Mouse (Mus musculus) layer of hippocampus, adult 2 months (tissue): ENCODE results near the gene Usp36. TPM values are rescaled to one million over a fixed set of nuclear protein-coding genes. Genes with fewer than 3 reads are reported as not detected.

Experiments
- DNase-seq, 2 experiments: peaks; one replicate each; pipeline ENCODE4 v3.0.0; 2022; ENCODE audit warnings: low spot score in 2 of 2
- H3K27ac ChIP-seq: fragments of 200-600 bp; 2 replicates; pipeline ENCODE4 v1.8.1; 2022
- H3K4me3 ChIP-seq: fragments of 200-600 bp; 2 replicates; pipeline ENCODE4 v1.8.1; 2022; ENCODE audit warnings: mild to moderate bottlenecking
- CTCF ChIP-seq: fragments of 200-600 bp; conservative IDR thresholded peaks from 2 replicates; pipeline ENCODE4 v1.8.1; 2022; ENCODE audit warnings: antibody characterized with exemption, mild to moderate bottlenecking, moderate library complexity
- long read RNA-seq, 2 experiments: library from polyadenylated mRNA; stranded (forward); transcript quantifications; one replicate each; pipeline ENCODE4 v2.0.0; 2021; ENCODE audit warnings: borderline mapping rate in 2 of 2
- total RNA-seq, 2 experiments: library from RNA; stranded (reverse); gene quantifications; 2 replicates each; pipeline ENCODE4 v1.2.3; 2021

The Usp36 gene
- 10 to 100 TPM; 26.5 to 28.5 TPM for total RNA-seq
- long read RNA-seq, experiment 1, partial matches to known transcripts, result 4 of 10 reads
- long read RNA-seq, experiment 1, other reads (novel, unspliced or antisense), result 3 of 10 reads
- long read RNA-seq, experiment 2, full-length matches to known transcripts, result 4 of 16 reads
- long read RNA-seq, experiment 2, partial matches to known transcripts, result 3 of 16 reads
- long read RNA-seq, experiment 2, other reads (novel, unspliced or antisense), result 9 of 16 reads

GRCm38 (mm10) chr11:118289999-118290889 lies at the start of gene Usp36:
Usp36 (minus strand) TSS chr11:118290244.
- Histone ChIP-seq H3K27ac (peak within 1 kb of the TSS; percentile 97), H3K4me3 (peak within 1 kb of the TSS; percentile 85)
- DNase-seq, result peak; percentile 100
- no peak for TF ChIP-seq CTCF

GRCm38 (mm10) chr11:118337491-118338168 lies 47.6 kb upstream of the Usp36 start:
- H3K4me3 ChIP-seq, result no peak overlapping the region
- no peak overlapping the region for H3K27ac ChIP-seq
- DNase-seq, result no peak
- TF ChIP-seq CTCF, result no peak

GRCm38 (mm10) chr11:118333431-118333830 lies 43.4 kb upstream of the Usp36 start:
- no peak overlapping the region for H3K4me3 ChIP-seq
- H3K27ac ChIP-seq, result no peak overlapping the region
- DNase-seq, result no peak
- TF ChIP-seq CTCF, result no peak

- no peak for DNase-seq
- TF ChIP-seq CTCF, result no peak
- no peak overlapping the region for H3K27ac ChIP-seq
- no peak overlapping the region for H3K4me3 ChIP-seq
Observed at GRCm38 (mm10) chr11:118332376-118332775, 42.3 kb upstream of the Usp36 start.

GRCm38 (mm10) chr11:118330777-118331176 lies 40.7 kb upstream of the Usp36 start:
- H3K27ac ChIP-seq, result peak overlapping the region; percentile 46
- H3K4me3 ChIP-seq, result no peak overlapping the region; the same call in 1 of the 2 replicates
- DNase-seq, result peak; percentile 76 to 81
- no peak for TF ChIP-seq CTCF

- H3K4me3 ChIP-seq, result no peak overlapping the region; the same call in 1 of the 2 replicates
- no peak for TF ChIP-seq CTCF
- H3K27ac ChIP-seq, result peak overlapping the region; percentile 46
- DNase-seq, result no peak
Observed at GRCm38 (mm10) chr11:118330361-118330760, 40.3 kb upstream of the Usp36 start.

GRCm38 (mm10) chr11:118328947-118329346 lies 38.9 kb upstream of the Usp36 start:
- Histone ChIP-seq H3K27ac (peak overlapping the region; percentile 90), H3K4me3 (no peak overlapping the region)
- TF ChIP-seq CTCF, result no peak
- no peak for DNase-seq

GRCm38 (mm10) chr11:118328511-118328910 lies 38.5 kb upstream of the Usp36 start:
- H3K4me3 ChIP-seq, result no peak overlapping the region
- no peak for TF ChIP-seq CTCF
- peak overlapping the region; percentile 90 for H3K27ac ChIP-seq
- no peak for DNase-seq

- Histone ChIP-seq H3K27ac (peak overlapping the region; percentile 90), H3K4me3 (peak overlapping the region; percentile 44)
- peak; percentile 83 to 91 for DNase-seq
- TF ChIP-seq CTCF, result no peak
Observed at GRCm38 (mm10) chr11:118326991-118327971, 37.2 kb upstream of the Usp36 start.

GRCm38 (mm10) chr11:118326491-118326890 lies 36.4 kb upstream of the Usp36 start:
- Histone ChIP-seq H3K27ac (peak overlapping the region; percentile 90), H3K4me3 (no peak overlapping the region; the same call in 1 of the 2 replicates)
- no peak for DNase-seq
- TF ChIP-seq CTCF, result no peak

GRCm38 (mm10) chr11:118324541-118324940 lies 34.5 kb upstream of the Usp36 start:
- peak overlapping the region; percentile 14; the same call in 1 of the 2 replicates for H3K27ac ChIP-seq

GRCm38 (mm10) chr11:118323974-118324373 lies 33.9 kb upstream of the Usp36 start:
- Histone ChIP-seq H3K27ac (peak overlapping the region; percentile 14; the same call in 1 of the 2 replicates), H3K4me3 (no peak overlapping the region)
- TF ChIP-seq CTCF, result no peak
- DNase-seq, result no peak

More at GRCm38 (mm10) chr11:118324541-118324940, 34.5 kb upstream of the Usp36 start:
- H3K4me3 ChIP-seq, result no peak overlapping the region
- DNase-seq, result no peak
- TF ChIP-seq CTCF, result no peak
